Mouse (Mus musculus) hindbrain, embryonic 12.5 days (tissue): ENCODE measurements around the gene Omp. TPM values are rescaled to one million over a fixed set of nuclear protein-coding genes. Genes with fewer than 3 reads are reported as not detected.

Source experiments
- ATAC-seq: fragments of 200-750 bp; cut with Nextera tagmentation; 2 replicates; pipeline ENCODE4 v1.8.0; 2017; ENCODE audit warnings: moderate TSS enrichment; ENCODE audit not compliant: low FRiP score
- H3K27ac ChIP-seq: fragments of 300-500 bp; sonication (generic); 2 replicates; pipeline ENCODE4 v1.5.1; 2016; ENCODE audit warnings: mild to moderate bottlenecking
- H3K27me3 ChIP-seq: fragments of 300-500 bp; sonication (generic); 2 replicates; pipeline ENCODE4 v1.6.1; 2016; ENCODE audit warnings: mild to moderate bottlenecking
- H3K36me3 ChIP-seq: fragments of 300-500 bp; sonication (generic); 2 replicates; pipeline ENCODE4 v1.6.1; 2016; ENCODE audit warnings: mild to moderate bottlenecking
- H3K4me1 ChIP-seq: fragments of 300-500 bp; sonication (generic); 2 replicates; pipeline ENCODE4 v1.6.1; 2016
- H3K4me2 ChIP-seq: fragments of 300-500 bp; sonication (generic); replicated peaks from 2 replicates; pipeline ENCODE4 v1.6.1; 2016; ENCODE audit warnings: mild to moderate bottlenecking
- H3K4me3 ChIP-seq: fragments of 300-500 bp; sonication (generic); 2 replicates; pipeline ENCODE4 v1.5.1; 2016; ENCODE audit warnings: mild to moderate bottlenecking
- H3K9ac ChIP-seq: fragments of 300-500 bp; sonication (generic); 2 replicates; pipeline ENCODE4 v1.6.1; 2016; ENCODE audit warnings: mild to moderate bottlenecking, moderate library complexity
- H3K9me3 ChIP-seq: fragments of 300-500 bp; sonication (generic); replicated peaks from 2 replicates; pipeline ENCODE4 v1.6.1; 2016; ENCODE audit warnings: mild to moderate bottlenecking
- WGBS: fragments of 180-500 bp; shearing (Covaris S2); methylation state at CpG from one replicate; pipeline ENCODE4 v1.1.7; 2016; 5-methylcytosine and 5-hydroxymethylcytosine counted together
- polyA plus RNA-seq: library from polyadenylated mRNA; unstranded; fragments of >200 nt; fragmentation: Nextera tagmentation; extraction: Ambion mirVana; gene quantifications from 2 replicates; pipeline ENCODE4 v1.2.1, GENCODE M21; 2016

The Omp gene
- polyA plus RNA-seq, 1 experiment from 2014 or later = 0.28 TPM

GRCm38 (mm10) chr7:98125473-98125872 is 19.8 kb downstream of the Omp start:
- no peak for ATAC-seq

GRCm38 (mm10) chr7:98124701-98125100 is 20.6 kb downstream of the Omp start:
- no peak overlapping the region for H3K9ac ChIP-seq
- no peak for ATAC-seq
- H3K27me3 ChIP-seq = peaks cover 12% of the 10 kb centered on the region; the same call in 1 of the 2 replicates
- H3K4me2 ChIP-seq = no peak overlapping the region
- 62% methylated on average over 5 of the region's 5 CpGs for WGBS
- peaks cover 4% of the 10 kb centered on the region; the same call in 1 of the 2 replicates for H3K4me1 ChIP-seq
- H3K9me3 ChIP-seq = no peaks in the 10 kb centered on the region
- peaks cover 12% of the 10 kb centered on the region for H3K36me3 ChIP-seq
- H3K27ac ChIP-seq = no peak overlapping the region
- no peak overlapping the region for H3K4me3 ChIP-seq

More at GRCm38 (mm10) chr7:98125473-98125872, 19.8 kb downstream of the Omp start:
- Histone ChIP-seq H3K4me3 (no peak overlapping the region), H3K9ac (no peak overlapping the region), H3K27me3 (peaks cover 12% of the 10 kb centered on the region; the same call in 1 of the 2 replicates), H3K27ac (no peak overlapping the region), H3K9me3 (no peaks in the 10 kb centered on the region), H3K4me2 (no peak overlapping the region), H3K4me1 (peaks cover 2% of the 10 kb centered on the region; the same call in 1 of the 2 replicates), H3K36me3 (peaks cover 12% of the 10 kb centered on the region)
- 37% methylated on average over 5 of the region's 5 CpGs for WGBS

- Histone ChIP-seq H3K9me3 (no peaks in the 10 kb centered on the region), H3K4me1 (peaks cover 8% of the 10 kb centered on the region), H3K27ac (no peak overlapping the region), H3K36me3 (no peaks in the 10 kb centered on the region; the same call in 1 of the 2 replicates), H3K4me3 (no peak overlapping the region), H3K9ac (no peak overlapping the region), H3K27me3 (peaks cover 12% of the 10 kb centered on the region; the same call in 1 of the 2 replicates), H3K4me2 (no peak overlapping the region)
- ATAC-seq = no peak
- WGBS = 80% methylated on average over 8 of the region's 8 CpGs
These were observed 23.6 kb downstream of the Omp start for GRCm38 (mm10) chr7:98121673-98122072.

- Histone ChIP-seq H3K4me2 (no peak overlapping the region), H3K9me3 (no peaks in the 10 kb centered on the region), H3K27me3 (peaks cover 12% of the 10 kb centered on the region; the same call in 1 of the 2 replicates), H3K4me3 (no peak overlapping the region), H3K36me3 (no peaks in the 10 kb centered on the region; the same call in 1 of the 2 replicates), H3K27ac (no peak overlapping the region), H3K4me1 (peaks cover 8% of the 10 kb centered on the region), H3K9ac (no peak overlapping the region; the same call in 1 of the 2 replicates)
- 90% methylated on average over 3 of the region's 3 CpGs for WGBS
- no peak for ATAC-seq
These were observed 24.1 kb downstream of the Omp start for GRCm38 (mm10) chr7:98121241-98121640.

- WGBS = 7% methylated on average over 7 of the region's 7 CpGs
- H3K4me3 ChIP-seq = peak overlapping the region; percentile 12; the same call in 1 of the 2 replicates
- peak; percentile 73 for ATAC-seq
These were observed 25.0 kb downstream of the Omp start for GRCm38 (mm10) chr7:98120325-98120724.

GRCm38 (mm10) chr7:98119961-98120232 is 25.4 kb downstream of the Omp start:
- H3K4me3 ChIP-seq = no peak overlapping the region
- H3K27ac ChIP-seq = no peak overlapping the region
- peaks cover 12% of the 10 kb centered on the region; the same call in 1 of the 2 replicates for H3K27me3 ChIP-seq
- H3K9me3 ChIP-seq = no peaks in the 10 kb centered on the region
- peak overlapping the region; percentile 49 for H3K4me2 ChIP-seq
- WGBS = 70% methylated on average over 2 of the region's 2 CpGs
- H3K9ac ChIP-seq = no peak overlapping the region
- no peaks in the 10 kb centered on the region for H3K36me3 ChIP-seq
- peaks cover 8% of the 10 kb centered on the region for H3K4me1 ChIP-seq
- ATAC-seq = peak; percentile 21

More at GRCm38 (mm10) chr7:98120325-98120724, 25.0 kb downstream of the Omp start:
- peaks cover 8% of the 10 kb centered on the region for H3K4me1 ChIP-seq
- H3K27ac ChIP-seq = no peak overlapping the region
- no peaks in the 10 kb centered on the region for H3K36me3 ChIP-seq
- H3K9ac ChIP-seq = 0 out of 2 replicates have a peak overlapping the region, but pooled peaks have one; percentile 2
- peaks cover 12% of the 10 kb centered on the region; the same call in 1 of the 2 replicates for H3K27me3 ChIP-seq
- peak overlapping the region; percentile 49 for H3K4me2 ChIP-seq
- no peaks in the 10 kb centered on the region for H3K9me3 ChIP-seq

- peaks cover 8% of the 10 kb centered on the region for H3K4me1 ChIP-seq
- H3K9ac ChIP-seq = 0 out of 2 replicates have a peak within 1 kb of the TSS, but pooled peaks have one; percentile 2
- ATAC-seq = no peak
- H3K27me3 ChIP-seq = peaks cover 12% of the 10 kb centered on the region; the same call in 1 of the 2 replicates
- WGBS = 34% methylated on average over 9 of the region's 9 CpGs
- no peaks in the 10 kb centered on the region for H3K9me3 ChIP-seq
- no peaks in the 10 kb centered on the region for H3K36me3 ChIP-seq
- H3K27ac ChIP-seq = no peak within 1 kb of the TSS
- peak within 1 kb of the TSS; percentile 49 for H3K4me2 ChIP-seq
- H3K4me3 ChIP-seq = peak within 1 kb of the TSS; percentile 12; the same call in 1 of the 2 replicates
These were observed 25.9 kb downstream of the Omp start, which contains the start of gene Myo7a for GRCm38 (mm10) chr7:98119179-98119960. Gene Myo7a, minus strand, starts transcription at chr7:98119524.

- WGBS = 67% methylated on average over 11 of the region's 11 CpGs
- Histone ChIP-seq H3K4me3 (no peak overlapping the region), H3K27ac (no peak overlapping the region), H3K9me3 (no peaks in the 10 kb centered on the region), H3K36me3 (no peaks in the 10 kb centered on the region), H3K4me1 (peaks cover 8% of the 10 kb centered on the region), H3K9ac (no peak overlapping the region), H3K4me2 (no peak overlapping the region), H3K27me3 (peaks cover 19% of the 10 kb centered on the region)
- no peak for ATAC-seq
These were observed 28.2 kb downstream of the Omp start for GRCm38 (mm10) chr7:98117012-98117660.

GRCm38 (mm10) chr7:98114656-98115055 is 30.6 kb downstream of the Omp start:
- ATAC-seq = no peak
- no peaks in the 10 kb centered on the region for H3K36me3 ChIP-seq
- H3K4me1 ChIP-seq = peaks cover 14% of the 10 kb centered on the region
- H3K9ac ChIP-seq = no peak overlapping the region
- no peaks in the 10 kb centered on the region for H3K9me3 ChIP-seq
- H3K27me3 ChIP-seq = peaks cover 26% of the 10 kb centered on the region
- H3K4me3 ChIP-seq = no peak overlapping the region
- no peak overlapping the region for H3K4me2 ChIP-seq
- WGBS = 72% methylated on average over 6 of the region's 6 CpGs
- H3K27ac ChIP-seq = no peak overlapping the region

GRCm38 (mm10) chr7:98111233-98111632 is 34.1 kb downstream of the Omp start:
- no peaks in the 10 kb centered on the region for H3K9me3 ChIP-seq
- H3K4me3 ChIP-seq = peak overlapping the region; percentile 18
- no peak for ATAC-seq
- H3K9ac ChIP-seq = 0 out of 2 replicates have a peak overlapping the region, but pooled peaks have one; percentile 28
- no peaks in the 10 kb centered on the region for H3K36me3 ChIP-seq
- 10% methylated on average over 25 of the region's 25 CpGs for WGBS
- no peak overlapping the region for H3K27ac ChIP-seq
- peaks cover 30% of the 10 kb centered on the region for H3K27me3 ChIP-seq
- peaks cover 11% of the 10 kb centered on the region for H3K4me1 ChIP-seq
- peak overlapping the region; percentile 41 for H3K4me2 ChIP-seq

- 84% methylated on average over 4 of the region's 4 CpGs for WGBS
- Histone ChIP-seq H3K36me3 (no peaks in the 10 kb centered on the region), H3K4me1 (peaks cover 11% of the 10 kb centered on the region), H3K27ac (no peak overlapping the region), H3K9me3 (no peaks in the 10 kb centered on the region), H3K27me3 (peaks cover 30% of the 10 kb centered on the region), H3K9ac (no peak overlapping the region), H3K4me2 (no peak overlapping the region), H3K4me3 (no peak overlapping the region)
- ATAC-seq = no peak
These were observed 35.5 kb downstream of the Omp start for GRCm38 (mm10) chr7:98109771-98110170.
